Mouse (Mus musculus) C2C12 (cell line): ENCODE results near the gene Rusc2.

Source experiments
- CEBPB ChIP-seq: IDR thresholded peaks from one replicate; pipeline ENCODE4 v1.6.1; 2011; ENCODE audit warnings: low read depth, mild to moderate bottlenecking, control low read depth, moderate library complexity
- CTCF ChIP-seq: IDR thresholded peaks from one replicate; pipeline ENCODE4 v1.5.1; 2011; ENCODE audit not compliant: control insufficient read depth, insufficient read depth, insufficient read length
- FOSL1 ChIP-seq: IDR thresholded peaks from one replicate; pipeline ENCODE4 v1.8.0; 2011; ENCODE audit warnings: mild to moderate bottlenecking, low read length; ENCODE audit not compliant: poor library complexity, insufficient read depth, severe bottlenecking
- MAX ChIP-seq: IDR thresholded peaks from one replicate; pipeline ENCODE4 v1.6.1; 2011; ENCODE audit warnings: mild to moderate bottlenecking, control low read depth
- MYOD1 ChIP-seq: IDR thresholded peaks from one replicate; pipeline ENCODE4 v1.6.1; 2011; ENCODE audit warnings: low read depth; ENCODE audit not compliant: control insufficient read depth, insufficient read length
- MYOG ChIP-seq: IDR thresholded peaks from one replicate; pipeline ENCODE4 v1.6.1; 2011; ENCODE audit not compliant: control insufficient read depth, insufficient read length; ENCODE audit errors: extremely low read depth
- USF1 ChIP-seq: IDR thresholded peaks from one replicate; pipeline ENCODE4 v1.6.1; 2011; ENCODE audit warnings: low read depth, mild to moderate bottlenecking, control low read depth, moderate library complexity

GRCm38 (mm10) chr4:43391521-43392050 lies 9.8 kb downstream of the Rusc2 start:
- TF ChIP-seq CTCF, result no peak
- TF ChIP-seq USF1, result no peak
- no peak for TF ChIP-seq MYOG
- no peak for TF ChIP-seq MAX
- TF ChIP-seq MYOD1, result no peak
- no peak for TF ChIP-seq FOSL1
- TF ChIP-seq CEBPB, result no peak
